In genomic region chr13:117594494-117595182, GRCm38 (mm10) we compare ENCODE assay signal across 20 mouse cellular contexts. TPM values are rescaled to one million over a fixed set of nuclear protein-coding genes. Genes with fewer than 3 reads are reported as not detected.
DNase-seq lines count a peak whose midpoint lies in the region; ATAC-seq lines count a peak whose summit lies in the region.
"Had no signal": no experiment of that assay in that cellular context is flagged by ENCODE, and none has a peak within 500 bp of the region (broad histone marks: within the 10 kb centered on the region; RNA-seq: fewer than 3 reads in every experiment).

No protein-coding gene starts in this region.

- DNase-seq in hindbrain, embryonic 11.5 days (ENCODE audit: low spot score): no peak
- peak; percentile 8 for DNase-seq in embryo, embryonic 11 days
- DNase-seq in adrenal gland, adult 8-10 months: no peak
- DNase-seq in cerebellum, adult 9-10 months: no peak
- DNase-seq: adrenal gland, postnatal 14 days; cerebellum, adult 11-12 months; cerebellum, adult 9-11 months; gastrocnemius, adult 2 months; heart, adult 18-20 months; heart, postnatal 10 days; heart, postnatal 4 days; kidney, adult 18-20 months had no signal

- no peak overlapping the region for H3K9ac ChIP-seq in hindbrain, embryonic 11.5 days (ENCODE audit: low read depth, low read length)
- no peak overlapping the region for H3K9ac ChIP-seq in hindbrain, embryonic 12.5 days
- H3K9ac ChIP-seq in intestine, embryonic 15.5 days: no peak overlapping the region
- H3K9ac ChIP-seq: hindbrain, embryonic 14.5 days had no signal

- no peaks in the 10 kb centered on the region for H3K9me3 ChIP-seq in hindbrain, embryonic 11.5 days (ENCODE audit: control insufficient read depth, low read length)
- no peaks in the 10 kb centered on the region for H3K9me3 ChIP-seq in hindbrain, embryonic 12.5 days (replicated peaks)
- H3K9me3 ChIP-seq in intestine, embryonic 15.5 days: no peaks in the 10 kb centered on the region
- H3K9me3 ChIP-seq: embryonic facial prominence, embryonic 10.5 days; forebrain, embryonic 10.5 days; heart, embryonic 10.5 days had no signal

- H3K4me2 ChIP-seq in hindbrain, embryonic 11.5 days (replicated peaks; ENCODE audit: low read depth, low read length): no peak overlapping the region
- H3K4me2 ChIP-seq in hindbrain, embryonic 12.5 days (replicated peaks): no peak overlapping the region
- no peak overlapping the region for H3K4me2 ChIP-seq in intestine, embryonic 15.5 days (replicated peaks)
- H3K4me2 ChIP-seq: hindbrain, embryonic 14.5 days had no signal

- H3K4me1 ChIP-seq in hindbrain, embryonic 11.5 days (replicated peaks; ENCODE audit: control insufficient read depth, insufficient read depth, low read length): no peaks in the 10 kb centered on the region
- no peaks in the 10 kb centered on the region for H3K4me1 ChIP-seq in hindbrain, embryonic 12.5 days
- H3K4me1 ChIP-seq in intestine, embryonic 15.5 days (replicated peaks): no peaks in the 10 kb centered on the region
- H3K4me1 ChIP-seq: embryonic facial prominence, embryonic 10.5 days; heart, embryonic 10.5 days had no signal

- H3K4me3 ChIP-seq in hindbrain, embryonic 11.5 days (ENCODE audit: low read depth, low read length): no peak overlapping the region
- no peak overlapping the region for H3K4me3 ChIP-seq in hindbrain, embryonic 12.5 days
- H3K4me3 ChIP-seq in intestine, embryonic 15.5 days (replicated peaks): no peak overlapping the region
- H3K4me3 ChIP-seq: embryonic facial prominence, embryonic 10.5 days; forebrain, embryonic 10.5 days; gastrocnemius, adult 2 months; heart, embryonic 10.5 days had no signal

- no peak overlapping the region for H3K27ac ChIP-seq in hindbrain, embryonic 11.5 days (ENCODE audit: low read depth, low read length)
- no peak overlapping the region for H3K27ac ChIP-seq in hindbrain, embryonic 12.5 days
- H3K27ac ChIP-seq in intestine, embryonic 15.5 days: no peak overlapping the region
- H3K27ac ChIP-seq: embryonic facial prominence, embryonic 10.5 days; forebrain, embryonic 10.5 days; gastrocnemius, adult 2 months; heart, embryonic 10.5 days; hindbrain, embryonic 14.5 days had no signal

- no peaks in the 10 kb centered on the region for H3K36me3 ChIP-seq in hindbrain, embryonic 11.5 days (ENCODE audit: control insufficient read depth, insufficient read depth, low read length)
- H3K36me3 ChIP-seq in hindbrain, embryonic 12.5 days: no peaks in the 10 kb centered on the region
- H3K36me3 ChIP-seq in intestine, embryonic 15.5 days: no peaks in the 10 kb centered on the region
- H3K36me3 ChIP-seq: embryonic facial prominence, embryonic 10.5 days; forebrain, embryonic 10.5 days; heart, embryonic 10.5 days had no signal

- whole genome bisulfite sequencing in hindbrain, embryonic 11.5 days: 47% methylated on average over 10 of the region's 10 CpGs
- 48% methylated on average over 10 of the region's 10 CpGs for WGBS in hindbrain, embryonic 12.5 days
- WGBS in intestine, embryonic 15.5 days: 58% methylated on average over 10 of the region's 10 CpGs

- H3K27me3 ChIP-seq in hindbrain, embryonic 11.5 days (ENCODE audit: control insufficient read depth, insufficient read depth, low read length): no peaks in the 10 kb centered on the region
- H3K27me3 ChIP-seq in hindbrain, embryonic 12.5 days: no peaks in the 10 kb centered on the region
- H3K27me3 ChIP-seq in intestine, embryonic 15.5 days (replicated peaks): no peaks in the 10 kb centered on the region

- peak; percentile 31; the same call in 1 of the 2 replicates for ATAC-seq in hindbrain, embryonic 11.5 days (ENCODE audit: low FRiP score)
- no peak for ATAC-seq in hindbrain, embryonic 12.5 days (ENCODE audit: low FRiP score)
- peak; percentile 89 for ATAC-seq in intestine, embryonic 15.5 days
- ATAC-seq in monocyte, adult 5-6 weeks (replicated peaks; ENCODE audit: insufficient number of reproducible peaks, low FRiP score, low TSS enrichment, poor library complexity, severe bottlenecking): no peak
- ATAC-seq: forebrain, embryonic 14.5 days had no signal

RNA-seq across cellular contexts. Expression of gene Hcn1, which starts 7.5 kb away (rescaled TPM):
- polyA plus RNA-seq in hindbrain, embryonic 11.5 days (2014; fragmentation: Nextera tagmentation; extraction: Ambion mirVana): 0.04 and 0.06 TPM in 2 replicates
- polyA plus RNA-seq in hindbrain, embryonic 12.5 days (2016; fragmentation: Nextera tagmentation; extraction: Ambion mirVana): 0.21 and 0.25 TPM in 2 replicates
- polyA plus RNA-seq in intestine, embryonic 15.5 days (2015; fragmentation: Nextera tagmentation; extraction: Ambion mirVana): 0.04 and 0.05 TPM in 2 replicates
- total RNA-seq in monocyte, adult 5-6 weeks (2017): 0.11 TPM in 1 of 3 replicates, not detected in the others
- total RNA-seq in adrenal gland, adult 8-10 months (2022): under 1 TPM in 3 of 4 experiments, not detected in 1; 0.03 to 0.12 (median 0.10) TPM

Comparison
In these comparisons a context has a peak if more than half of its experiments do, and no peak if none do; other contexts are left out.
1. ATAC-seq: peak in hindbrain, embryonic 11.5 days (single experiment) and intestine, embryonic 15.5 days (single experiment); none in hindbrain, embryonic 12.5 days (single experiment) and monocyte, adult 5-6 weeks (single experiment).